Mouse (Mus musculus): ENCODE results near the gene Kpna2.

DNA sequence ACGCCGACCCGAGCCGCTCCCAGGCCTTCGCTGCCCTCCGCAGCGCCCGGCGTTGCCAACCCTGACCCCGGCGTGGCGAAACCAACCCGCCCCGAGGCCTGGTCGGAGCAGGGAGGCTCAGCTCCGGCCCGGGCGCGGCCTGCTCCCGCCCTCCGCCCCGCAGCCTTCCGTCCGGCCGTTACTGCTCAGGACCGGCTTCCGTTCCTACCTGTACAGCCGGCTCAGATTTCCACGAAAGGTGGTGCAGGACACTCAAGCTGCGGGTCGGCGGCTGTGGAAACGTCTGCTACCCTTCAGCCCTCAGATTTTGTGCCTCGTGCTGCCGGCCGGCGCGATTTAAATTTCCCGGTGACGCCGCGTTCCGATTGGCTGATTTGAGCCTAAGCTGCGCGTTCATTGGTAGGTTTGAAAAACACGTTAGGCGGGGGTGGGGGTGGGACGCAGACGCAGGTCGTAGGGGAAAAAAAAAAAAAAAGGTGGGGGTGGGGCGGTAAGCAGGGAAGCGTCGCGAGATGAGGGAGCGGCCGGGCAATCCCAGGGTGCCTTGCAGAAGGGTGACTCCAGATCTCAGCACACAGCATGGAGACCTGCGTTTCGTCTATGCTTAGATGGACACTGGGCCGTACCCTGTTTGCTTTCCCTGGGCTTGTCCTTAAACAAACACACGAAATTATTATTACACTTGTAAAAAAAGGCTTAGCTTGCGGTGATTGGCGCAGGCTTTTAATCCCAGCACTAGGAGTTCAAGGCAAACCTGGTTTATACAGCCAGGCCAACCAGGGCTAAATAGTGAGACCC, at the start of gene Kpna2:
- no peak for TF ChIP-seq GATA1 (IDR thresholded peaks at IDR 0.05; ENCODE audit: borderline replicate concordance, low read length)
- TF ChIP-seq FLI1 (IDR thresholded peaks at IDR 0.05; ENCODE audit: low read length), result no peak

Data from megakaryocyte, embryonic 14.5 days (primary cell).